Mouse (Mus musculus) brain, embryonic 14.5 days (tissue): ENCODE data around the gene Actl11.

Source experiments
- CTCF ChIP-seq: fragments of 200-500 bp; IDR thresholded peaks from 2 replicates; pipeline ENCODE4 v1.5.1; 2012; ENCODE audit warnings: inconsistent platforms, mild to moderate bottlenecking, moderate library complexity, borderline replicate concordance; ENCODE audit not compliant: insufficient read depth, insufficient read length; ENCODE audit errors: extremely low read depth
- POLR2A ChIP-seq: fragments of 200-500 bp; IDR thresholded peaks from 2 replicates; pipeline ENCODE4 v1.6.1; 2012; ENCODE audit warnings: mild to moderate bottlenecking, inconsistent platforms, borderline replicate concordance; ENCODE audit not compliant: poor library complexity, insufficient read depth, insufficient read length, severe bottlenecking; ENCODE audit errors: extremely low read depth

DNA sequence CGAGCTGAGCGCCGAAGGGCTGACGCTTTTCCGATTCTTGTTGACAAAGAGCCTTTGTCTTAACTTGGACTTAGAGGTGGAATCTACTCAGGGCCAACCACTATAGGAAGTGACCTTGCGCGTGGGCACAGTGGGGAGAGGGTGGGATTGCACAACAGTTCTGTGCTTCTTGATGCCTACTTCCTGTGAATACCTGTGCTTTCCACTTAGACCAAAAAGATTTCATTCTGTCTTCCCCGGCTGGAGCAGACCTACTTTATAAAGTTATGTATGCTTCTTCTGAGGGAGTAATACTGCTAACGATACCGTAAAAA lies 21.6 kb downstream of the Actl11 start, which contains the start of gene Traip:
- TF ChIP-seq CTCF: no peak
- TF ChIP-seq POLR2A: no peak
